Mouse (Mus musculus) spleen, postnatal 10 days (tissue): ENCODE measurements around the gene Gipr.
A peak's percentile ranks its signal among the peaks of the same experiment; 100 is the strongest.

ENCODE experiments used
- DNase-seq, 2 experiments: peaks; one replicate each; pipeline ENCODE4 v3.0.0; 2021 to 2022; ENCODE audit warnings: low spot score in 2 of 2

Gene Gipr

DNA sequence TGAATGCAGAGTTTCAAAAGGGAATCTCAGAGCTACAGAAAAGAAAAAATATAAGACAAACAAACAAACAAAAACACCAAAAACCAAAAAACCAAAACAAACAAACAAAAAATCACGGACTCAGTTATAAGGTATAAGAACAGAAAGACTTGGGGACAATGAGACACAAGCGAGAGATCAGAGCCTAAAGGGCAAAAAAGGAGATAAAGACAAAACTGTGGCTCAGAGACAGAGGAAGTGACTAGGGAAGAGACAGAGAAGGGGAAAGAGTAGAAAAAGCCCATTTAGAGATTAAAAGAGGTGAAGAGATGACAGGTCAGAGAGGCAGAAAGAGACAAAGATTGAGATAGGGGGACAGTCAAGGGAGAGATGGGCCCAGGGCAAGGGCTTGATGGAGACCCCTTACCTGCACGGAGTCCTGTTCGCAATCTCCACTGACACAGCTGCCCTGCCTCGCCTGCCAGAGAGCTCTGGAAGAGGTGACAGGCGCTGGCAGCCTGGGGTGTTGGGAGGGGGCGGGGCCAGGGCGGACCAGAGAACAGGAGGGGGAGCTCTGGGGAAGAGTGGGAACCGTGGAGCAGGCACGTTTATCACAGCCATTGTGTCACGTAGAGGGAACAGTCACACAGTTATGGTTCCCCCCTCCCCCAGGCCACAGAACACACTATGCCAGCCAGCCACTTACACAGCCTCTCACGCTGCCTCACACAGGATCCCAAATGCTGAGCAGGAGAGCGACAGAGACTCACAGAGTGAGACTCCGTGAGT is at the start of gene Gipr:
Gipr (minus strand) TSS at position 472 of the 768 bp plus-strand sequence.
- DNase-seq, result no peak

DNA sequence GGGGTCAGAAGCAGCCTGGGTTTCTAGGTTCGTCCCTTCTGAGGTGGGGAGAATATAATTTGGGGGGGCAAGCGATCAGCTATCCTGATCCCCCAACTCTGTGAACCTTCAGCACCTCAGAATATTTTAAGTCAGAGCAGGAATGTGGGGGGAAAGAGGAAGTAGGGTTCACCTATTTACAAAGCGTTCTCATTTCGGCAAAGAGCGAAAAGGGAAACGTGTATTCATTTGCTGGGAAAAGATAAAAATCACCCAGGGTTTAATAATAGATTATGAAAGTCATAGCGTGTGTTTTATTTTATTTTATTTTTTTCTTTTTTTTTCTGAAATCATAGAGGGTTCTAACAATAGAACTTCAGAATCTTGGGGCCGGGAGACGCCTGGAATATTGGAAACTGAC is 49.0 kb upstream of the Gipr start:
- DNase-seq, result no peak

DNA sequence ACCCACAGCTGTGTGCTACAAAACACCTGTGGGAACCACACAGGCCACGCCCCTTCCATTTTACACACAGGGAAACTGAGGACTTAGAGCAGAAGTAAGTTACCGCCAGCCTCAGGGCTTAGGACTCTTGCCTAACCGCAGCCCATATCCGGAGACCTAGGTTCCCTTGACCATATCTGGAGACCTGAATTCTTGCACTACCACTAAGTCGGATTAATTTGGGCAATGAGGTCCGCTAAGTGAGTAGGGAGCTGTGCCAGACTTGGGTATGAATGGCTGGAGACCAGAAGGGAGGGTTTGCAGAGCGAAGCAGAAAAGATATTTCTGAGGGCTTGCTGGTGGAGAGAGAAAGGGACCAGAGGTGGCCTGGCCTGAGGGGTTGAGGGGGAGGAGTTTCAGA is 48.4 kb upstream of the Gipr start:
- no peak for DNase-seq

DNA sequence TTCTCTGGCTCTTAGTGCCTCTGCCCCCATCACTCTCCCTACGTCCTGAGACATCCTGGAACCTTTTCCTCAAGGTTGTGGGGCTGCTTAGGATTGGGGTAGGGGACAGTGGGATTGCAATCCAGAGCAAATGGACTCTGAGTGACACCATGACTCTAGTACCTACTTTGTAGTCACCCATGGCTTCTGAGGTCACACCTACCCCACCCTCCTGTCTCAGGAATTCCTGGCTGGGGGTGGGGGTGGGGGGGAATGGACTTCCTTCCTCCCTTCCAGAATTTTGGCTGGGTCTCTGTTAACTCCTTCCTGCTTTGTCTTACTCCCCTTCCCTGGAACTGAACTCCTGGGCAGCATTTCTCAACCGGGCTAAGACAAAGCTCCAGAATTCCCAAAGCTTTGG is 47.5 kb upstream of the Gipr start:
- DNase-seq, result no peak

DNA sequence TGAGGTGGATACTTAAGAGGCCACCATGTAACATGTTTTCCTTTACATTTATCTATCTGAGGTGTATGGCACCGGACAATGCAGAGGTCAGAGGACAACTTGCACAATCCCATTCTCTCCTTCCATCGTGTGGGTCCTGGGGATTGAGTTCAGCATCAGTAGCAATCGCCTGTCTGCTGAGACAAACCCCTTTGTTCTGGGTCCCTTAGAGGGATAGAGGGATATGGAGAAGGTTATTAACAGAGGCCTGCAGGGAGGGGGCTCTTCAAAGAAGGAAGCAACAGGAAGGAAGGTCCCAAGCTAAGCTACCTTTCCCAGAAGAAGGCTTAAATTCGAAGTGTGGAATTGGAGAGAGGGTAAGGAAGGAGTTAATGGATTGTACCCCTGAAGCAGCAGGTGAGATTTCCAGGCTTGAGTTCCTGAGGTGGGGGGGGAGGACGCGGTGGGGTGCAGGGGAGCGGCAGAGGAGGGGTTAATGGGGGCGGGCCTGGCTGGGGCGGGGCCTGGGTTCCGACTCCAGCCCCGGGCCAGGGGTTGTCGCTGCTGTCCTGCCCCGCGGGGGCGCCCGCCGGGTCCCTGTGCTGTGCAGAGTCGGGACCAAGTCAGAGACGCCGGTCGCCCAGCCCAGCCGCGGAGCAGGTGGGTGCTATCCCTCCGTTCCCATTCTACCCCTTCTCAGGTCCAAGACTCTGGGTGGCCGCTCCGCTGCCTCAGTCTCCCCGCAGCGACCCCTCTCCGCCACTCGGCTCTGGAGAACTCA is 46.2 kb upstream of the Gipr start, which contains the start of gene Gpr4:
Gpr4 (plus strand) TSS at position 543 of the 760 bp plus-strand sequence.
- no peak for DNase-seq

DNA sequence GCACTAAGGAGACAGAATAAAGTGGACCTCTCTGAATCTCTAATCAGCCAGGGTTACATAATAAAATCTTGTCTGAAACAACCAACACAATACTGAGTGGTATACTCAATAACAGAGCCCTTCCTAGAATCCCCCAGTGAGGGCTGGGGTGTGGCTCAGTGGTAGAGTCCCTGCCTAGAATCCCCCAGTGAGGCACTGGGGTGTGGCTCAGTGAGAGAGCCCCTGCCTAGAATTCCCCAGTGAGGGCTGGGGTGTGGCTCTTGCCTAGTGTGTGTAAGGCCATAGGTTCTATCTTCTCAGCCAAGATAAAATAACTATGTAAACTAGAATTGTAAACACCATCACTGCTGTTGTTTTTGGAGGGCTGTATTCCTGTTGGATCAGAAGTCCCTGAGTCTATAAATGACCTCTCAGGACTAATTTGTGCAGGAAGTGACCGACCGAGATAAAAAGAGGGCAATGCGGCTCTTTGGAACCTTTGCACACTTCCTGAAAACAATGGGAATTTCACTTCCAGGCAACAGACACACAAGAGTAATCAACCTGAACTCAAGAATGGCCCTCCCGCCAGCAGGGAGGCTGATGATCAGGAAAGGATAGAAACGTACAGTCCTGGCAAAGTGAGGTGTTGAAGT is 45.2 kb upstream of the Gipr start:
- DNase-seq, result no peak

DNA sequence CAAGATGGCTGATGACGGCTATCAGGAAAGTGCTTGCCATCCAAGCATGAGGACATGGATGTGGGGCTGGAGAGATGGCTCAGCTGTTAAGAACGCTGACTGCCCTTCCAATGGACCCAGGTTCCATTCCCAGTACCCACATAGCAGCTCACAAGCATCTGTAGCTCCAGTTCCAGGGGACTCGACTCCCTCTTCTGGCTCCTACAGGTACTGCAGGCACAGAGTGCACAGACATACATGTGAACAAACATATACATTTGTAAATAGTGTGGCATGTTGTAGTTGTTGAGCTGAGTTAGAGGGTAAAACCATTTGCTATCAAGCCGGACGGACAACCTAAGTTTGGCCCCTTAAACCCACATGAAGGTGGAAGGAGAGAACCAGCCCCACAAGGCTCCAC is 44.1 kb upstream of the Gipr start:
- DNase-seq, result peak in 1 of 2 experiments; percentile 38

DNA sequence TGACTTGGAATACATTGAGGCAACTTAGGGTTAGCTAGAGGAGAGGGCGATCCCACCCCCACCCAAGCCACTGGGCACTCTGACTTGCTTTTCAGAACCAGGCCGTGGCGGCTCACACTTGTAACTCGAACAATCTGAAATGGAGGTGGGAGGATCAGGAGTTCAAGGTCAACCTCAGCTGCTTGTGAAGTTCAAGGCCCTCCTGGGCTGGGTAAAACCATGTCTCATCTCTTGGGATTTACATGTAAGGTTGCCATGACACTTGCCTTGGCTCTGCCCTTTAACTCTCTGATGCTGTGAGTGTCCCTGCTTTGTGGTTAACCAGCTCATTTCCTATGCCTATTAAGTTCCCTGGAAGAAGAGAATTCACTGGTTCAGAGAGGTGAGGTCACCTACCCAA is 43.6 kb upstream of the Gipr start:
- no peak for DNase-seq

DNA sequence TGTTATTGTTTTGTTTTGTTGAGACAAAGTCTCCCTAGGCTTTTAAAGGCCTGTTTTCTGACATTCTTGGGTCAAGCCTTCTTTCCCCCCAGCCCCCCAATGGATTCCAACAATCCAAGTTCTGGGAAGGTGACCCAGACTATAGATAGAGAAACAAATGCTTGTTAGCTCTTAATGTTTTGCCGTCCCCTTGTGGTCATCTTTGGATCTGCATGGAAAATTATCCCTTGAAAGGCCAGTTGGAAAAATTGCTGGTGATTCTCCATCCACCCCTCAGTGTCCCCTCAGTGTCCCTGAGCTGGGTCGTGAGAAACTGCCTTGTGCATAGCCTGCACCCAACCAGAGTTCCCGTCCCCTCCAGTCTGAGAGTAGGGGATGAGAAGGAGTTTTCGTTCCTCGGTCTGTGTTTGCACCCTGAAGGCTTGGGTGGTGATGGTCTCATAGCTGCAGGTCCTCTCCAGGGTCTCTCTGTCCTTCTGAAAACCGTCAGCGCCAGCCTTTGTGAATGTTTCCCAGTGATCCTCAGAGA is 43.1 kb upstream of the Gipr start:
- no peak for DNase-seq

DNA sequence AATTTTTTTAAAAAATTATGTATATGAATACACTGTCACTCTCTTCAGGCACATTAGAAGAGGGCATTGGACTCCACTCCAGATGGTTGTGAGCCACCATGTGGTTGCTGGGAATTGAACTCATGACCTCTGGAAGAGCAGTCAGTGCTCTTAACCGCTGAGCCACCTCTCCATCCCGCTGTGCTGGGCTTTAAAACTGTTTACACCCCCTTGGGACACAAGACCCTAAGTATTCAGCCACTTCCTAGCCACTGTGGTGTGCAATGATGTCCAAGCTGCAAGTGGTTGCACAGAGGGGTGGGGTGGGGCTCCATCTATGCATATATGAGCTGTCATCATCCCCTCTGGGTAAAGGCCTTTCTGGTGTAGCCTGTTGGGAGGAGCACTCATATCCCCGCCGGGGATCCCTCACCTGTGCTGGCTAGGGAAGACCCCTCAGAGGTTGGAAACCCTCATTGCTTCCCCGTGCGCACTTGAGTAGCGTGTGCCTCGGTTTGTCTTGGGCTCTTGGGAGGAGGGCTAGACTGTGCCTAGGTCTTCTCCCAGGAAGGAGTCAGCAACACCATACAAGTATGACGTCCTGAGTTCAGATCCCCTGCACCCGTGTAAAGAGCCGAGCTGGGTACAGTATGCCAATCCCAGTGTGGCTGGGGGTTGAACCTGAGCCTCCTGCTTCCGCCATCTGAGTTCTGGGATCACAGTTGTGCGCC is 42.4 kb upstream of the Gipr start:
- no peak for DNase-seq

DNA sequence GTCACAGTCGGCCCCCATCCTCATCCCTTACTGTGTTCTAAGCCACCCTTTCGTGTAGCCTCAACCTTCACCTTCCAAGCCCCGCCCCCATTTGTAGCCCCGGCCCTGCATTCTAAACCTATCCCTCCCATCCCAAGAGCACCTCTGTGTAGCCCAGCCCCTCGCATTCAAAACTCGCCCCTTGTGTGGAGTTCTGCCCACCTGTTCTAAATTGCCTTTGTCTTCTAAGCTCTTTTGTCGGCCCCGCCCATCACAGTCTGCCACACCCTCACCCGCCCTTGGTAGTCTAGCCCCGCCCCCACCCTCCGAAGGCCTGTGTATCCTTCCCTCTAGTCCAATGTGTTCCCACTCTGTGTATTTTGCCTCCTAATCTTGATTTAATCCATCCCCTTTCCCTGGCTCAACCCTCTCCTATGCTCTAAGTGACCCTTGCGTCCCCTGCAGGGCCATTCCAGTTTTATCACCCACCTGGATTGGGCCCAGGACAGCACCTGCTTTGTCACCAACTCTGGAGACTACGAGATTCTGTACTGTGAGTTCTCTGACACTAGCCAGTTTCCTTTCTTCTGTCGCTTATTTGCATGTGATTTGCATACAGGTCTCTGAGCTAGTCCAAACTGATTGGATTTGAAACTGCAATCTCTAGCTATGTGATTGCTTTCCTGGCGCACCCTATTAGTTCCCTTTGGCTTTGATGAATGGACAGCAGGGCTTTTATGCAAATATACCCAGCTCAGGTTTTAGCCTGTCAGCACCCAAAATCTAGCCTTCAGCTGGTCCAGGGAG is 36.3 kb upstream of the Gipr start:
- no peak for DNase-seq

DNA sequence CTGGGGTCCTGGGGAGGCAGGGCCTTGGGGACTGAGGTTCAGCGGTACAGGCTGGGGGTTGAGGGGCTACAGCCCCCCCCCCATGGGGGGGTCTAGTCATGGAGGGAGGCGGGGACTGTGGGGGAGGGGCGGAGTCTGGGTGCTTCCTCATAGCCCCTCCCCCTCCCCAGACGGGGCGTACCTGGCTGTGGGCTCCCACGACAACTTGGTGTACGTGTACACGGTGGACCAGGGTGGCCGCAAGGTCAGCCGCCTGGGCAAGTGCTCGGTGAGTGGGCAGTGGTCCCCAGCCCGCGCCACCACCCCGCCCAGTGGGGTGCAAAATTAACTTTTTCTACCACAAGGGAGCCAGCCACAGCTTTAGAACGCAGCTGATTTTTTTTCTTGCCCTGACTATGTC is 35.7 kb upstream of the Gipr start:
- DNase-seq, result no peak

DNA sequence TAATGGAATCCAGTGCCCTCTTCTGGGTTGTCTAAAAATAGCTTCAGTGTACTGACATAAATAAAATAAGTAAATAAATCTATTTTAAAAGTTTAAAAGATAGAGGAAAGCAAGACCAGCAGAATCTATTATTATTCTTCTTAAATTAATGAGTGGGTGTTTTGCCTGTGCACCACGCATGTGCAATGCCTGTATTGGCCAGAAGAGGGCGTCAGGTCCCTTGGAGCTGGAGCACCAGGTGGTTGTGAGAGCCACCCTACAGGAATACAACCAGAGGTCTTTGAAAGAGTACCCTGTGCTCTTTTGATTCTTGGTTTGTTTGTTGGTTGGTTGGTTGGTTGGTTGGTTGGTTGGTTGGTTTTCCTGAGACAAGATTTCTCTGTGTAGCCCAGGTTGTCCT is 32.1 kb upstream of the Gipr start:
- peak; percentile 39 to 74 for DNase-seq

DNA sequence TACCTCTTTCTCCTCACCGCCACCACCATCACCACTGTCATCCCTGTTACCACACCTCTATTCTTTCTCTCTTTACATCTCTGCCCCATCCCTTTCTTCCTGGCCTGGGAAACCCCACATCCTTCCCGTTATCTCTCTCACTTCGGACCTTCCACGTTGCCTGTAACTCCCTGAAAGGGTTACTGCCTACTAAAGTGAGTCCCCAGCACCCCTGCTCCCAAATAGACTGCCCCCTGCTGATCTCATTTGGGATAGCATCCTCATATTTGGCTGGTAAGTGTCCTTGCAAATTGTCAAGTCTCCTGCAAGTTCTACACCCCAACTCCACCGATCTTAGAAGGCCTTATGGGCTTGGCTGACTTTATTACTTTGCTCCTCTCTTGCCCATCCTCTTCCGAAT is 30.7 kb upstream of the Gipr start:
- peak in 1 of 2 experiments; percentile 58 for DNase-seq

DNA sequence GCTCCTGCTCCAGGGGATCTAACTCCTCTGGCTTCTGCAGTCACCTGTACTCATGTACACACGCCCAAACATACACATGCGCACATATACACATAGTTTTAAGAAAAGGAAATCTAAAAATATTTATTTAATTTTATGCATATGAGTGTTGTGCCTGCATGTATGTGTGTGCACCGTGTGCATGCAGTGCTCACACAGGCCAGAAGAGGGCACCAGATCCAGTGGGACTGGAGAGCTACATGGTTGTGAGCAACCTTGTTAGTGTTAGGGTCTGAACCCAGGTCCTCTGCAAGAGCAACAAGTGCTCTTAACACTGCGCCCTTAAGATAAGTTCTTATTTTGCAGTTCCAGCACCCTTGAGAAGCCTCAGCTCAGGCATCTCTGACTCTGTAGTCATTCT is 28.7 kb upstream of the Gipr start:
- peak in 1 of 2 experiments; percentile 49 for DNase-seq

DNA sequence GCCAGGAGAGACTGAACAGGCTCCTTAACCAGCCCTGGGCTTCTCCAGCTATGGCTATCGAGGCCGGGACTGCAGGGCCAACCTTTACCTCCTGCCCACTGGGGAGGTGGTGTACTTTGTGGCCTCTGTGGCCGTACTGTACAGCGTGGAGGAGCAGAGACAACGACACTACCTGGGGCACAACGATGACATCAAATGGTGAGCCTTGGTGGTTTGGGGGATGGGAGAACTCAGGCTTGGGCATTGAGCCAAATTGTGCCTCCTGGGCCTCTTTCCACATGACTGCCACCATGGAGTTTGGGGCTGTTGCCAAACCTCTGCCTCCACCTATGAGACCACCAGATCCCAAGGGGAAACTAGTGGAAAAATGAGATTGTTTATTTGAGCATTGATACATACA is 18.8 kb upstream of the Gipr start:
- no peak for DNase-seq

DNA sequence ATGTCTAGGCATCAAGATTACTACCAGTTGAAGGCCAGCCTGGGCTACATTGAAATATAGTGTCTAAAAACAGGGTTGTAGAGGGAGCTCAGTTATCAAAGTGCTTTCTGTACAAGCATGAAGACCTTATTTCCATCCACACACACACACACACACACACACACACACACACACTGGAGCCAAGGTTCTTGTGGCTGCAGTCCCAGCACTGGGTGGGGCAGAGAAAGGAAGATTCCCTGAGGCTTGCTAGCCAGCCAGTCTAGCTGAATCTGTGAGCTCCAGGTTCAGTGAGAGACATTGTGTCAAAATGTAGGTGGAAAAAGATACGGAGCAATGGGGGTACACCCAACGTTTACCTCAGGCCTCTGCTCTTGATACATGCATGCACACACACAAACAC is 18.3 kb upstream of the Gipr start:
- DNase-seq, result no peak

DNA sequence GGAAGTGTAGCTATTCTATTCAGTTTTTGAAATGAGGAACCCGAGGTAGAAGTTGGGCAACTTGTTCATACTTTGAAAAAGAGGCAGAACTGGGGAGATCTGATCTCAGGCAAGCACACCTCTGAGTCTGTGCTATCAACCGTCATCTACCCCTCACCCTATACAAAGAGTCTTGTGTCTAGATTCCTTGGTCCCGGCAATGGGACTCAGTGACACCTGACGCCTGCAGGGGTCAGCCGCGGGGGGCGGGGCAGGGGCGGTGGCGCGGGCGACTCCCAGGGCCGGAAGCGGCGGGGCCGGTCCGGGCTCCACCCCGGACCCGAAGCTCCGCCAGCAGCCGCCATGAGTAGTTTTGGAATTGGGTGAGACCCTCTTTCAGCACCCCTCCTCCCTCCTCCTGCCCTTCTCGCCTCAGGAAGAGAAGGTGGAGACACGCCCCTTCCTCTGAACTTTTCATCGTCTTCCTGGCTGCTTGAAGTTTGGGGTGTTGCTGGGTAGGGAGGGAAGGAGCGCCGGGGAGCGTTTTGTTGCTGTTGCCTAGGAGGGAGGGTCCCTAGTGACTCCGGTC is 15.0 kb upstream of the Gipr start:
- peak in 1 of 2 experiments; percentile 48 for DNase-seq

DNA sequence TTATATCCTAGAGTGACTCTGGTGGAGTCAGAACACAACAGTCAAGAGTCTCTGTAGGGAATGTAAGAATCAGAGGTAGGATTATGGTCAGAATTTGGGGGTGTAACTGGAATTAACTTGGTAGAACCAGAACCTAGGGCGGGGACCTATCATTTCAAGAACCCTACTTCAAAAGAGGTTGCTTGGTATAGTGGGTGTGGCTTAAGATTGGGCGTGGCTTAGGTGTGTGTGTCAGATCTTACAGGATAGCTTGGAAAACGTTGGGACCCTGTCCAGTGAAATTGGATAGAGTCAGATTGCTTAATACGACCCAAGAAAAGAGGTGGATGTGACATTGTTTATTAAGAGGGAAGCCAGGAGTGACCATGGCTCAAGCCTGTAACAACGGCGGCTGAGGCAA is 14.0 kb upstream of the Gipr start:
- no peak for DNase-seq

DNA sequence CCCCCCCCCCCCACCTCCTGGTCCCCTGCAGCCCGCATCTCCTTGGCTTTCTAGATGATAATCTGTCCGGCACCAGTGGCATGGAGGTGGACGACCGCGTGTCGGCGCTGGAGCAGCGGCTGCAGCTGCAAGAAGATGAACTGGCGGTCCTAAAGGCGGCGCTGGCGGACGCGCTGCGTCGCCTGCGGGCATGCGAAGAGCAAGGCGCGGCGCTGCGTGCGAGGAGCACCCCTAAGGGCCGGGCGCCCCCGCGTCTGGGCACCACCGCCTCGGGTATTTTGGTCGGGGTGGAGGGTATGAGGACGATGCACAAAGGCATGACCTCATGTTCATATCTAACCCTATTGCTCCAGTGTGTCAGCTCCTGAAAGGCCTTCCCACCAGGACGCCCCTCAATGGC is 13.2 kb upstream of the Gipr start:
- DNase-seq, result peak; percentile 25 to 77
